Mouse (Mus musculus): ENCODE results near the gene Alg12.

Alg12 gene

GRCm38 (mm10) chr15:88854969-88855830 lies 36.1 kb upstream of the Alg12 start:
- DNase-seq, result no peak

GRCm38 (mm10) chr15:88854119-88854968 lies 35.2 kb upstream of the Alg12 start:
- DNase-seq, result no peak

- no peak for DNase-seq
Observed at GRCm38 (mm10) chr15:88853106-88853505, 34.0 kb upstream of the Alg12 start.

- DNase-seq, result peak; percentile 52
Observed at GRCm38 (mm10) chr15:88851507-88852149, 32.5 kb upstream of the Alg12 start.

GRCm38 (mm10) chr15:88851076-88851475 lies 32.0 kb upstream of the Alg12 start:
- DNase-seq, result no peak

GRCm38 (mm10) chr15:88850146-88850826 lies 31.2 kb upstream of the Alg12 start:
- peak; percentile 90 for DNase-seq

GRCm38 (mm10) chr15:88849621-88850020 lies 30.5 kb upstream of the Alg12 start:
- DNase-seq, result no peak

- DNase-seq, result no peak
Observed at GRCm38 (mm10) chr15:88848661-88849060, 29.5 kb upstream of the Alg12 start.

- no peak for DNase-seq
Observed at GRCm38 (mm10) chr15:88844966-88845365, 25.8 kb upstream of the Alg12 start.

GRCm38 (mm10) chr15:88843486-88844097 lies 24.5 kb upstream of the Alg12 start:
- DNase-seq, result no peak

- DNase-seq, result no peak
Observed at GRCm38 (mm10) chr15:88842300-88842673, 23.2 kb upstream of the Alg12 start.

- peak; percentile 92 for DNase-seq
Observed at GRCm38 (mm10) chr15:88841580-88842299, 22.6 kb upstream of the Alg12 start.

- no peak for DNase-seq
Observed at GRCm38 (mm10) chr15:88841160-88841559, 22.0 kb upstream of the Alg12 start.

GRCm38 (mm10) chr15:88840126-88840525 lies 21.0 kb upstream of the Alg12 start:
- no peak for DNase-seq

GRCm38 (mm10) chr15:88839271-88839670 lies 20.2 kb upstream of the Alg12 start:
- no peak for DNase-seq

- DNase-seq, result no peak
Observed at GRCm38 (mm10) chr15:88837977-88838376, 18.9 kb upstream of the Alg12 start.

- no peak for DNase-seq
Observed at GRCm38 (mm10) chr15:88837199-88837932, 18.2 kb upstream of the Alg12 start.

GRCm38 (mm10) chr15:88836571-88836970 lies 17.5 kb upstream of the Alg12 start:
- no peak for DNase-seq

- DNase-seq, result no peak
Observed at GRCm38 (mm10) chr15:88836031-88836430, 16.9 kb upstream of the Alg12 start.

GRCm38 (mm10) chr15:88832536-88832935 lies 13.4 kb upstream of the Alg12 start:
- DNase-seq, result no peak

- no peak for DNase-seq
Observed at GRCm38 (mm10) chr15:88831482-88831881, 12.4 kb upstream of the Alg12 start.
